Mouse (Mus musculus) right cerebral cortex, adult 18-20 months (tissue): ENCODE measurements at regions not wholly inside any gene's neighbourhood (a gene's known extent, or its start where the extent isn't known, plus 50 kb on each side); places are given as distances from the start of the nearest gene placed in this dataset.

Experiments
- DNase-seq: peaks from one replicate; pipeline ENCODE4 v3.0.0; 2022; ENCODE audit warnings: mixed read lengths

- DNase-seq: no peak
These were observed 155.7 kb upstream of the Slc30a5 start for GRCm38 (mm10) chr13:100988671-100989531.

GRCm38 (mm10) chr13:100988116-100988515, 154.9 kb upstream of the Slc30a5 start:
- DNase-seq: no peak

- DNase-seq: no peak
These were observed 142.5 kb upstream of the Slc30a5 start for GRCm38 (mm10) chr13:100975741-100976140.

- DNase-seq: no peak
These were observed 138.1 kb upstream of the Slc30a5 start for GRCm38 (mm10) chr13:100971080-100972017.

- DNase-seq: no peak
These were observed 129.7 kb upstream of the Slc30a5 start for GRCm38 (mm10) chr13:100962811-100963540.

- DNase-seq: peak; percentile 80
These were observed 121.5 kb upstream of the Slc30a5 start for GRCm38 (mm10) chr13:100954598-100955251.

- DNase-seq: no peak
These were observed 120.9 kb upstream of the Slc30a5 start for GRCm38 (mm10) chr13:100954106-100954505.

- no peak for DNase-seq
These were observed 117.9 kb upstream of the Slc30a5 start for GRCm38 (mm10) chr13:100951185-100951508.

GRCm38 (mm10) chr13:100950348-100951184, 117.3 kb upstream of the Slc30a5 start:
- DNase-seq: no peak

GRCm38 (mm10) chr13:100943206-100943848, 110.1 kb upstream of the Slc30a5 start:
- DNase-seq: no peak

- DNase-seq: no peak
These were observed 107.6 kb upstream of the Slc30a5 start for GRCm38 (mm10) chr13:100940791-100941190.

- peak; percentile 64 for DNase-seq
These were observed 106.5 kb upstream of the Slc30a5 start for GRCm38 (mm10) chr13:100939677-100940076.

- peak; percentile 21 for DNase-seq
These were observed 100.0 kb upstream of the Slc30a5 start for GRCm38 (mm10) chr13:100933265-100933664.

- no peak for DNase-seq
These were observed 66.3 kb upstream of the Slc30a5 start for GRCm38 (mm10) chr13:100899566-100899965.

- peak; percentile 63 for DNase-seq
These were observed 60.6 kb upstream of the Slc30a5 start for GRCm38 (mm10) chr13:100893871-100894270.

GRCm38 (mm10) chr13:100893096-100893495, 59.9 kb upstream of the Slc30a5 start:
- DNase-seq: no peak

- DNase-seq: peak; percentile 58
These were observed 59.4 kb upstream of the Slc30a5 start for GRCm38 (mm10) chr13:100892647-100893071.

GRCm38 (mm10) chr13:100892204-100892603, 59.0 kb upstream of the Slc30a5 start:
- peak; percentile 89 for DNase-seq

- peak; percentile 68 for DNase-seq
These were observed 57.2 kb upstream of the Slc30a5 start for GRCm38 (mm10) chr13:100890457-100890856.

GRCm38 (mm10) chr13:100888481-100888880, 55.3 kb upstream of the Slc30a5 start:
- no peak for DNase-seq

- no peak for DNase-seq
These were observed 50.5 kb upstream of the Slc30a5 start for GRCm38 (mm10) chr13:100883711-100884110.
